Mouse (Mus musculus): ENCODE measurements around the gene Usp44. TPM values are rescaled to one million over a fixed set of nuclear protein-coding genes. Genes with fewer than 3 reads are reported as not detected.
"Not testable (repeated sequence)": the region's sequence is repeated elsewhere in the genome, so short reads cannot be mapped to it uniquely, and the experiment has no call there.

Usp44 gene
- polyA plus RNA-seq, 1 experiment from 2014 or later, result 1.1 TPM

- 0 out of 2 replicates have a peak, but pooled peaks cover 23% of the 10 kb centered on the region for H3K4me1 ChIP-seq (ENCODE audit: insufficient read depth, low read length)
- H3K27me3 ChIP-seq (ENCODE audit: insufficient read depth, low read length), result peaks cover 61% of the 10 kb centered on the region
- not testable (repeated sequence) for H3K9ac ChIP-seq (replicated peaks; ENCODE audit: low read length); H3K4me2 ChIP-seq (replicated peaks; ENCODE audit: low read depth, low read length); H3K9me3 ChIP-seq (ENCODE audit: low read length); ATAC-seq (ENCODE audit: low FRiP score, low TSS enrichment); H3K4me3 ChIP-seq (ENCODE audit: low read length); H3K27ac ChIP-seq (ENCODE audit: low read length); H3K36me3 ChIP-seq (ENCODE audit: insufficient read depth, low read length)
- 88% methylated on average over 7 of the region's 7 CpGs for WGBS
Observed at GRCm38 (mm10) chr10:93835115-93835514, 3.8 kb downstream of the Usp44 start.

DNA sequence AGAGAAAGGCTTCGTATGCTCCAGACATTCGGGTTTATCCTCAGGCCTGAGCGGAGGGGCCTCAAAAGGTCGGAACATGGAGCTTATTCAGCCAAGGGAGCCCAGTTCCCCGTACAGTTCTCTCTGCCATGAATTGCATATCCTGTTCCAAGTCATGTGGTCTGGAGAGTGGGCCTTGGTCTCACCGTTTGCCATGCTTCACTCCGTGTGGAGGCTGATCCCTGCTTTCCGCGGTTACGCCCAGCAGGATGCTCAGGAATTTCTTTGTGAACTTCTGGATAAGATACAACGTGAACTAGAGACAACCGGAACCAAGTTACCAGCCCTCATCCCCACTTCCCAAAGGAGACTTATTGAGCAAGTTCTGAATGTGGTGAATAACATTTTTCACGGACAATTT, 15.4 kb downstream of the Usp44 start:
- H3K4me1 ChIP-seq (ENCODE audit: insufficient read depth, low read length), result no peaks in the 10 kb centered on the region
- H3K4me2 ChIP-seq (replicated peaks; ENCODE audit: low read depth, low read length), result no peak overlapping the region
- peaks cover 13% of the 10 kb centered on the region for H3K9me3 ChIP-seq (ENCODE audit: low read length)
- no peaks in the 10 kb centered on the region for H3K27me3 ChIP-seq (ENCODE audit: insufficient read depth, low read length)
- H3K9ac ChIP-seq (replicated peaks; ENCODE audit: low read length), result no peak overlapping the region
- peaks cover 15% of the 10 kb centered on the region for H3K36me3 ChIP-seq (ENCODE audit: insufficient read depth, low read length)
- WGBS, result 95% methylated on average over 13 of the region's 13 CpGs
- no peak for ATAC-seq (ENCODE audit: low FRiP score, low TSS enrichment)
- H3K4me3 ChIP-seq (ENCODE audit: low read length), result no peak overlapping the region
- no peak overlapping the region for H3K27ac ChIP-seq (ENCODE audit: low read length)

GRCm38 (mm10) chr10:93855126-93855525, 23.8 kb downstream of the Usp44 start:
- Histone ChIP-seq H3K27me3 (ENCODE audit: insufficient read depth, low read length) (no peaks in the 10 kb centered on the region), H3K9me3 (ENCODE audit: low read length) (no peaks in the 10 kb centered on the region), H3K4me2 (replicated peaks; ENCODE audit: low read depth, low read length) (no peak overlapping the region), H3K4me3 (ENCODE audit: low read length) (no peak overlapping the region), H3K9ac (replicated peaks; ENCODE audit: low read length) (no peak overlapping the region), H3K27ac (ENCODE audit: low read length) (no peak overlapping the region), H3K36me3 (ENCODE audit: insufficient read depth, low read length) (peaks cover 6% of the 10 kb centered on the region; the same call in 1 of the 2 replicates), H3K4me1 (ENCODE audit: insufficient read depth, low read length) (no peaks in the 10 kb centered on the region)
- ATAC-seq (ENCODE audit: low FRiP score, low TSS enrichment), result no peak
- WGBS, result 92% methylated on average over 9 of the region's 9 CpGs

DNA sequence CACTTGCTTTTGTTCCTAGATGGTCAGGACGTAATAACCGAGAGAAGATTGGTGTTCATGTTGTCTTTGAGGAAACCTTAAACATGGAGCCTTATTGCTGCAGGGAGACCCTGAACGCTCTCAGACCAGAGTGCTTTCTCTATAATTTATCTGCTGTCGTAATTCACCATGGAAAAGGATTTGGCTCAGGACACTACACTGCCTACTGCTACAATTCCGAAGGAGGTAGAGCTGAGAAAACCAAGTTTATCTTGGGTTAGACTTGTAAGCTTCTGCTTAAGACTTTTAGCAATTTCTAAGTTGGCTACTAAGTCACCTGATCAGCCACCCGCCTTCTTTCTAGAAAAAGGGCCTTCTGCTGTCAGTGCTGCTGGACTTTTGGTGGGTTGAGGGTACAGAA, 24.7 kb downstream of the Usp44 start:
- no peak overlapping the region for H3K9ac ChIP-seq (replicated peaks; ENCODE audit: low read length)
- no peak for ATAC-seq (ENCODE audit: low FRiP score, low TSS enrichment)
- no peak overlapping the region for H3K27ac ChIP-seq (ENCODE audit: low read length)
- H3K4me3 ChIP-seq (ENCODE audit: low read length), result no peak overlapping the region
- H3K36me3 ChIP-seq (ENCODE audit: insufficient read depth, low read length), result peaks cover 9% of the 10 kb centered on the region; the same call in 1 of the 2 replicates
- no peaks in the 10 kb centered on the region for H3K4me1 ChIP-seq (ENCODE audit: insufficient read depth, low read length)
- 71% methylated on average over 6 of the region's 6 CpGs for WGBS
- no peaks in the 10 kb centered on the region for H3K9me3 ChIP-seq (ENCODE audit: low read length)
- H3K4me2 ChIP-seq (replicated peaks; ENCODE audit: low read depth, low read length), result no peak overlapping the region
- H3K27me3 ChIP-seq (ENCODE audit: insufficient read depth, low read length), result no peaks in the 10 kb centered on the region

DNA sequence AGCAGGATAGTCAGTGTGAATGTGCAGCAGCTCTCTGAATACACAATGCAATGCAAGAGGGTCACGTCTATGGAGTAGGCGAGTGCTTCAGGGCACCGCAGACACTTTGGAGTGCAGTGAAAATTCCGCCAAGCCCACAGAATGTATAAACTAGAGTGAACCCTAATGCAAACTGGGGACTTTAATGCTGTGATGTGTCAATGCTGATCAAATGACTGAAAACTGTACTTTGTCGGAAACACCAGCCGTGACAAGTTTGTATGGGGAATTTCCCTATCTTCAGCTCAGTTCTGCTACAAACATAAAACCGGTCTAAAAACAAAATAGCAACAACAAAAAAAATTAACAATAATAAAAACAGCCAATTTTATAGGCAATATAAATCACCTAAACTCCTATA, 37.0 kb downstream of the Usp44 start:
- Histone ChIP-seq H3K27me3 (ENCODE audit: insufficient read depth, low read length) (no peaks in the 10 kb centered on the region), H3K4me2 (replicated peaks; ENCODE audit: low read depth, low read length) (no peak overlapping the region), H3K4me3 (ENCODE audit: low read length) (no peak overlapping the region), H3K4me1 (ENCODE audit: insufficient read depth, low read length) (no peaks in the 10 kb centered on the region), H3K36me3 (ENCODE audit: insufficient read depth, low read length) (peaks cover 54% of the 10 kb centered on the region), H3K9me3 (ENCODE audit: low read length) (no peaks in the 10 kb centered on the region), H3K9ac (replicated peaks; ENCODE audit: low read length) (no peak overlapping the region), H3K27ac (ENCODE audit: low read length) (no peak overlapping the region)
- 90% methylated on average over 7 of the region's 7 CpGs for WGBS
- ATAC-seq (ENCODE audit: low FRiP score, low TSS enrichment), result no peak

DNA sequence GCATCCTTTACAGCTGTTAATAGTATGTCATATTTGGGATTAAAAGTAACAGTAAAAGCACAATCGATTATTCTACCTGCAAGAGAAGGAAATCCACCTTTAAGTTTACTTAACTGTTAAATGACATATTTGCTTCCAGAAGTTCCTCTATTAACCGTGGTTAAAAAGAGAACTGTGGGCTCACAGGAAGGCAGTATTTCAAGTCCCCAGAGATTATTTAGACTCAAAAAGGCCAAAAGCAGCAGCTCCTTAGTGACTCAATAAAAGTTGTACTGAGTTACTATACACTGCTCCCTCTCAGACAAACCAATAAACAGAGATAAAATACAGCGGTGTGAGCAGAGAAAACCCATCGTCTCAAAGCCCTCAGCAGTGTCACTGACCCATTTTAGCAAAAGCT, 37.5 kb downstream of the Usp44 start:
- Histone ChIP-seq H3K4me1 (ENCODE audit: insufficient read depth, low read length) (no peaks in the 10 kb centered on the region), H3K4me2 (replicated peaks; ENCODE audit: low read depth, low read length) (no peak overlapping the region), H3K9me3 (ENCODE audit: low read length) (no peaks in the 10 kb centered on the region), H3K27ac (ENCODE audit: low read length) (no peak overlapping the region), H3K36me3 (ENCODE audit: insufficient read depth, low read length) (peaks cover 57% of the 10 kb centered on the region), H3K9ac (replicated peaks; ENCODE audit: low read length) (no peak overlapping the region), H3K27me3 (ENCODE audit: insufficient read depth, low read length) (no peaks in the 10 kb centered on the region), H3K4me3 (ENCODE audit: low read length) (no peak overlapping the region)
- 90% methylated on average over 4 of the region's 4 CpGs for WGBS
- no peak for ATAC-seq (ENCODE audit: low FRiP score, low TSS enrichment)

- Histone ChIP-seq H3K9ac (replicated peaks; ENCODE audit: low read length) (no peak overlapping the region), H3K4me1 (ENCODE audit: insufficient read depth, low read length) (no peaks in the 10 kb centered on the region), H3K4me3 (ENCODE audit: low read length) (no peak overlapping the region), H3K4me2 (replicated peaks; ENCODE audit: low read depth, low read length) (no peak overlapping the region), H3K9me3 (ENCODE audit: low read length) (no peaks in the 10 kb centered on the region), H3K27ac (ENCODE audit: low read length) (no peak overlapping the region), H3K36me3 (ENCODE audit: insufficient read depth, low read length) (peaks cover 37% of the 10 kb centered on the region), H3K27me3 (ENCODE audit: insufficient read depth, low read length) (no peaks in the 10 kb centered on the region)
- ATAC-seq (ENCODE audit: low FRiP score, low TSS enrichment), result no peak
- WGBS, result 74% methylated on average over 1 of the region's 1 CpGs
Observed at GRCm38 (mm10) chr10:93876772-93877171, 45.4 kb downstream of the Usp44 start.

- no peak overlapping the region for H3K27ac ChIP-seq (ENCODE audit: low read length)
- H3K4me3 ChIP-seq (ENCODE audit: low read length), result no peak overlapping the region
- ATAC-seq (ENCODE audit: low FRiP score, low TSS enrichment), result no peak
- H3K9me3 ChIP-seq (ENCODE audit: low read length), result no peaks in the 10 kb centered on the region
- H3K4me1 ChIP-seq (ENCODE audit: insufficient read depth, low read length), result no peaks in the 10 kb centered on the region
- no peak overlapping the region for H3K4me2 ChIP-seq (replicated peaks; ENCODE audit: low read depth, low read length)
- no peak overlapping the region for H3K9ac ChIP-seq (replicated peaks; ENCODE audit: low read length)
- peaks cover 35% of the 10 kb centered on the region for H3K36me3 ChIP-seq (ENCODE audit: insufficient read depth, low read length)
- H3K27me3 ChIP-seq (ENCODE audit: insufficient read depth, low read length), result no peaks in the 10 kb centered on the region
- 91% methylated on average over 4 of the region's 4 CpGs for WGBS
Observed at GRCm38 (mm10) chr10:93878732-93879131, 47.4 kb downstream of the Usp44 start.

GRCm38 (mm10) chr10:93881918-93882317, 50.6 kb downstream of the Usp44 start:
- no peak for ATAC-seq (ENCODE audit: low FRiP score, low TSS enrichment)
- Histone ChIP-seq H3K4me1 (ENCODE audit: insufficient read depth, low read length) (no peaks in the 10 kb centered on the region), H3K9ac (replicated peaks; ENCODE audit: low read length) (no peak overlapping the region), H3K9me3 (ENCODE audit: low read length) (no peaks in the 10 kb centered on the region), H3K4me2 (replicated peaks; ENCODE audit: low read depth, low read length) (no peak overlapping the region), H3K27me3 (ENCODE audit: insufficient read depth, low read length) (no peaks in the 10 kb centered on the region), H3K27ac (ENCODE audit: low read length) (no peak overlapping the region), H3K36me3 (ENCODE audit: insufficient read depth, low read length) (peaks cover 50% of the 10 kb centered on the region), H3K4me3 (ENCODE audit: low read length) (no peak overlapping the region)

DNA sequence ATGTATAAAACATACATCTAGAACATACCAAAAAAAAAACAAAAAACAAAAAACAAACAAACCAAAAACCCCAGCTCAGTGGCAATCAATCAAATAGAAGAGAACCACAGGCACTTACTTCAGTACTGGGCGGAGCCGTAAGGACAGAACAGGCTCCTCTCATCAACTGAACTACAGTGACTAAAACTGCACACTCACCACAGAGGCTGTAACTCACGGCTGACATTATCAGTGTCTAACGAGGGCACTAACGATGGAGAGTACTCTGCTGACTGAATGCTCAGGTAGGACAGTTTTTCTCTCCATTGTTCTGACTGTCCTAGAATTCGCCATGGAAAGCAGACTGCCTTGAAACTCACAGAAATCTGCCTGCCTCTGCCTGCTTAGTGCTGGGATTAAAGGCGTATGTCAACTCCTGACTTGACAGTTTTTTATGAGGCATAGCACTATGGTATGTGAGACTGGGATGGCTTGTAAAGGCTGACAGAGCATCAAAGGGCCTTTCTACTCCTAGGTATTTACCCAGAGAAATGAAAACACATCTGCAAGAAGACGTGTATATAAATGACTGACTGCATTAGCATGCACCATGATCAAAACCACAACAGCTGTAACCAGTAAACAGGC, 51.5 kb downstream of the Usp44 start:
- Histone ChIP-seq H3K36me3 (ENCODE audit: insufficient read depth, low read length) (peaks cover 52% of the 10 kb centered on the region), H3K27me3 (ENCODE audit: insufficient read depth, low read length) (no peaks in the 10 kb centered on the region), H3K9ac (replicated peaks; ENCODE audit: low read length) (no peak overlapping the region), H3K9me3 (ENCODE audit: low read length) (no peaks in the 10 kb centered on the region), H3K4me3 (ENCODE audit: low read length) (no peak overlapping the region), H3K4me2 (replicated peaks; ENCODE audit: low read depth, low read length) (no peak overlapping the region), H3K4me1 (ENCODE audit: insufficient read depth, low read length) (peaks cover 4% of the 10 kb centered on the region), H3K27ac (ENCODE audit: low read length) (no peak overlapping the region)
- WGBS, result 82% methylated on average over 8 of the region's 8 CpGs
- no peak for ATAC-seq (ENCODE audit: low FRiP score, low TSS enrichment)

Data from kidney, embryonic 16.5 days (tissue).